Mouse (Mus musculus) ovary, postnatal 10 days (tissue): ENCODE data around the gene Cep152.

ENCODE experiments used
- DNase-seq: peaks from one replicate; pipeline ENCODE4 v3.0.0; 2022; ENCODE audit warnings: low spot score

The Cep152 gene

DNA sequence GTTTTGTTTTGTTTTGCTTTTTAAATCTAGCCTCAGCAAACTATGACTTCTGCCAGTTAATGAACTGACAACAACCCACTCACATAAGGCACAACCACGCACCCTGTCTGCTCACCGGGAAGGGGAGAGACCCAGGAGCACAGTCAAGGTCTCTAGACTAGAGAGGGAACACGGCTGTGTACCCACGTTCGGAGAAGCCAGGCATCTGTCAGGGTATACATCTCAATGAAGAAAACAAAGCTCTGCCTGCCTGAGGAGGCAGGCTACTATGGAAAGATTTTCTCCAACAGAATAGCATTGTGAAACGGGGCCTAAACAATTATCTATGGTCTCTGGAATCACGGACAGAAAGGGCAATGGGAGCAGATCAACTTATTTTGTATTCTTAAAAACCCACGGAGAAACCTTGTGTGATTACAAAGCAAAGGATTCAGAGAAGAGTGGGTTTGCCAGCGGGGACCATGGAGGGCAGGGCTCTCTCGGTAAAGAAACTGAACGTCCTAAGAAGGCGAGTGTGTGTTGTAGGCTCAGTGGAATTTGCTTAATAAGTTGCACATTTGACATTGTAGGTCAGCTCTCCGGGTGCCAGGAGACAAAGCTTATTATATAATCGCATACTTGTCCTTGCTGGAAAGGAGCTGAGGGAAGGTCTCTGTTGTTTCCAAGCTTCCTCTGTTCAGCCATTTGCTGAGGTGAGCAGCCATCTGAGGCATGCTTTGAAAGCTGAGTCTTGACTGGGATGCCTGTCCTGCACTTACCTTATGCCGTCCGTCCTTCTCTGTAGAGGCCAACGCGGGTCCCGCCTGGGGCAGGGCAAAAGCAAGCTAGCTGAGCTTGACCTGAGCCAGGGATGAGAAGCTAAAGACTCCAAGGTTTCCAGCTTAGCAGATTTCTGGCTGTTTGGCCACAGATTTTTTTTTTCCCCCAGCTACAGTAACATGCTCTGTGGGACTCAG is 66.0 kb downstream of the Cep152 start:
- no peak for DNase-seq

DNA sequence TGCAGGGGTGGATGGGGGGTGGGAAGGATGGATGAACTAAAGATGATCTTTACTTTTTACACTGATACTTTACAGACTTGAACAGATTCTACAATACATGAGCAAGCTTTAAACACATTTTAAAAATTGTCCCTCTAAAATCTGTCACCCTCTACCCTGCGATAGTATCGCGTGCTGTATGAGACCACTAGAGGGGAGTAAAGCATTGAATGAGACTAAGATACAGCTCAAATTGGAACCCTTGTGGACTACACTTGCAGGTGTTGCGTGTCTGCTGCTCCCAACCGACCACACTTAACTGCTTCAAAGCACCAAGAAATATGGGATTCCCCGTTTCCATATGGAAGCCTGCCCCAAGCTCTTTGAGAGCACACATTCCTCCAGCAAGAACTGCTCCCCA is 69.1 kb downstream of the Cep152 start:
- no peak for DNase-seq

DNA sequence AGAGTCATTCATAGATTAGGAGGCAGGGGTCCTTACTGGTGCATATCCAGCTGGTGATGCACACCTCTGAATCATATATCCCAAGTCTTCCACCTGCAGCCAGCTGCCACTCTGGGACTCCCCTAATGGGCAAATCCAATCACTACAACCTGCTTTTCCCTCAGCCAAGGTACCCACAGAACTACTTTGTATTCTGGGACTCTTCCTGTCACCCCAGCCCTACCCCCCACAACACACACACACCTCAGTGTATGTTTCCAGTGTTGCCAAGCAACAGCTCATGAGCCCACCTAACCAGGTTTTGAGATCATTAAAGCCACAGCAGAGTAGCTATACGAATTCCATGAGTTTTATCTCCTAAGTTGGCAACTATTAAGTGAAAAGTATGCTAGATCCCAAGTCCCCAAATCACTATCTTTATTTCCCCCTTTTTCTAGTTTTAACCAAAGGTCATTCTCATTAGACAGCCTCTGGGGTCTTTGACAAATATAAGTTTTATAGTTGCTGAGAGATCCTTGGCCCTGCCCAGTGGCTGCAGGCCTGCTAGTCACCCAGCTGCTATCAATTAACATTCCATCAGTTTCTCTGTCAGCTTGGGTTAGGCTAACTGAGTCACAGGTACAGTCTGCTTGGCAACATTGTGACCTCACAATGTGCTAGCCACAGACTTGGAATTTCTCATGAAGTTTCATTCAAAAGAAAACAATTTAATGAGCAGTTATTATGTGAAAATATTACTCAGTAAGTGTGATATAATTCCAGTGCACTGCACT is 75.9 kb downstream of the Cep152 start:
- no peak for DNase-seq

DNA sequence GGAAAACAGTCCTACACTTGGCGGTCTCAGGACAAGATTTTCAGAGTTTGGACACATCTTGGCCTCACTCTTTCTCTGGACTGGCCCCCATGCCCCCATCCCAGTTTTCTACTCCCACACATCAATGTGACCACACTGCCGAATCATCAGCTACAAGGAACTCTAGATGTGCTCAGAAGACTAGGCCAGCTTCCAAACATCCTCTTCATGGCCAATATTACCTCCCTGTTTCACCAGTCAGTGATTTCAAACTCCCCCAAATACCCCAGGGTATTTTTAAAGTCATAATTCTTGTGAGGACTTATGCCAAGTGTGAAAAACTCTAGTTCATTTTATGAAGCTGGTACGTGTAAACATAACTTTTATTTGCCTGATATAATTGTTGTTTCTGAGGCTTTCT is 79.9 kb downstream of the Cep152 start:
- no peak for DNase-seq

DNA sequence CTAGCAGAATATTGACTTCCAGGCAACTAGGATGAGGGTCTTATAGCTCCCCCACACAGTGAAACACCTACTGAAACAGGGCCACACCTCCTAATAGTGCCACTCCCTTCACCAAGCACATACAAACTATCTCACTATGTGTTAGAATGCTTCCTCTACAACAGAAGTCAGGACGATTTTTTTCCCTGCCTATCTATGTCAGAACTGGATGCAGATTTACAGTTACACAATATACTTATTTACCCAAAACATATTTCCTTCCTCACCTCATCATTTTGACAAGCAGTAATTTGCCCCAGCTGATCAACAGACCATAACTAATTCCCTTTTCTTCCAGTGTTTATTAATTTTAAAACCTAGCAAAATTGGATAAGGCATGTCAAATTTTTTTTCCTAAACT is 81.3 kb downstream of the Cep152 start:
- no peak for DNase-seq

DNA sequence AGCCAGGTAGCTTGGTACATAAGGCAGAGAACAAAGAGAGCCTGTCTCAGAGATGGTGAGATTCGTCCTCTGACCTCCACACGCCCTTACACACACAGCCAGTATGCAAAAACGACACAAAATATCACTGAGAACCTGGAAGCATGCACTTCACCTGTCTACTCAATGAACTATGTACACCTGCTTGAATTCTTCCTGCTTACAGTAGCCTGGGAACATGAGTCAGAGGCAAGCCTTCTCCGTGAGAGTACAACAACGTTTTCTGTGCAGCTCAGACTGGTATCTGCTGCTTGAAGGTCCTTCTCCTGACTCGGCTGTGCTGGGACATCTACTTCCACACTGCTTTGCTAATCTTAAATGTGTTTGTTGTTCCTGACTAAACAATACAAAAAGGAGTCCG is 83.5 kb downstream of the Cep152 start:
- no peak for DNase-seq

DNA sequence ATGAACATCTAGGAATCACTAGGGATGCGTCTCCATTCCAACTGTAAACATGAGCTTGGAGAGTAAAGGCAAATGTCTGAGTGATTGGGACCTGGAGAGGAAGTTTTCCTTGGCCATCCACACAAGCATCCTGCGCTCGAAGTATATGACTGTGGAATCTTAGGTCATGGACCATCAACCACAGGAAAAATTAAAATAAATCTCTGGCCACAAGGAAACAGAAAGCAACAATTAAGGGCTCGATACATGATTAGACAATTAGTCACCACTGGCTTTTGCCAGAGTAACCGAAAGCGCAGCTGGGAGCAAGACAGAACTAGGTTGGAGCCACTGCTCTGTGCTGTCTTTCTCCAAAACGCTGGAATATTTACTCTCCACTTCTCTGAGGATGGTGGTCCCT is 84.3 kb downstream of the Cep152 start:
- DNase-seq: no peak

DNA sequence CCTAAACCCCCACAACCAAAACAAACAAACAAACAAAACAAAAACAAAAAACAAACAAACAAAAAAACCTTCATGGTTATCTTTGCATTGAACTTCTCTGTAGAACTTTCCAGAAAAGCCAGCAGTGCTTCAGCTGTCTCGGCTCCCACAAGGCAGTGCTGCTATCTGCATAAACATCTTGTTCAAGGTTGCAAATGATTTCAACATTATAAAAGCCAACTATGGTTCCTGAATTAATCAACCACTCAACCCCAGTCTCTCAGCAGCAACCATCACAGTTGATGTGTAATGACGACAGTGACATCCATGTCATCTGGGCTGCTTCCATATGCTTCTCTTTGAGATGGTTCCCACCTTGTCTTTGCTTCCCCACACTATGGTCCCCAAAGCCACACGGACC is 85.3 kb downstream of the Cep152 start:
- no peak for DNase-seq

DNA sequence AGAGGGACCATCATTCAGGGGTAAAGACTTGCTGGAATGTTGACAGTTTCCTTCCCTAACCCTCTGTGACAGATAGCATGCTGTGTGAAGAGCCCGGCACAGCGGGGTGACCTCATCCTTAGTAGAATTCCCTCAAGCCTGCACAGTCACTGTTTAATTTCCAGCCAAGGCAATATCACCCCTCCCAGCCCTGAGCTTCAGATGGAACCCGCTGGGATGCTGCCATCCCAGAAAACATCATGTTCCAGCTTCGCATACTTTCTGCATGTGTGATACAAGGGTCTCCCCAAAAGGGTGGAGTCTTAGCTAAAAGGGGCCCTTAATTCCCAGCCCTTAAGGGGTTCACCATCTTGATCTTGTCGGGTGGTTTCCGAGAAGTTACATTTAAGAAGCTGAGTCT is 94.2 kb downstream of the Cep152 start:
- DNase-seq: no peak

DNA sequence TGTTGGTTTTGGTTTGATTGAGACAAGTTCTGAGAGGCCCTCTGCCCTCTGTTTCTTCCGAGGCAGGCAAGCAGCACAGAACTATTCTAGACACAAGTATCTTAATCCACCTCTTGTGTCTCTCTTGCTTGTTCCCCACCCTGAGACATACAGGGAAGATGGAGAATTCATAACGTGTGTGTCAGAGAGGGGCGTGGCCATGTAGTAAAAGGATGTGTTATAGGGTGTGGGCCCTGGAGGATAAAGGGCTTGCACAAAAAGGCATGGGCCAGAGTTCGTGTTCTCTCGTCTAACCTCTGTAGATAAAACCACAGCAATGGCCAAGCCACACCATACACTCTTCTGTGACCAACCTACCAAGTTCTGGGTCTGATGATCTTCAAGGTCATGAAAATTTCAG is 98.3 kb downstream of the Cep152 start:
- no peak for DNase-seq

DNA sequence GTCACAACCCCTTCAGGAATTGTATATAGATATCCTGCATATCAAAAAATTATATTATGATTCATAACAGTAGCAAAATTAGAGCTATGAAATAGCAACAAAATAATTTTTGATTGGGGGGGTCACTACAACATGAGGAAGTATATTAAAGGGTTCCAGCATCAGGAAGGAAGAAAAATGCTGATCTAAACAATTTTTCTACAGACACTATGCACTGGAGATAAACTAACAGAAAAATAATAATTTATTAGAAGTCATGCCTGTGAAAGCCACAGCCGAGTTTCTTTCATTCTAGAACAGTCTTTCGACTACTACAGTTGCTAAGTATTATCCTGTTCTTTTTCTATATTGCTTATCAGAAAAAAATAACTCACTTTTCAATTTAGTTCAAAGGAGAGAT is 99.4 kb downstream of the Cep152 start:
- no peak for DNase-seq

DNA sequence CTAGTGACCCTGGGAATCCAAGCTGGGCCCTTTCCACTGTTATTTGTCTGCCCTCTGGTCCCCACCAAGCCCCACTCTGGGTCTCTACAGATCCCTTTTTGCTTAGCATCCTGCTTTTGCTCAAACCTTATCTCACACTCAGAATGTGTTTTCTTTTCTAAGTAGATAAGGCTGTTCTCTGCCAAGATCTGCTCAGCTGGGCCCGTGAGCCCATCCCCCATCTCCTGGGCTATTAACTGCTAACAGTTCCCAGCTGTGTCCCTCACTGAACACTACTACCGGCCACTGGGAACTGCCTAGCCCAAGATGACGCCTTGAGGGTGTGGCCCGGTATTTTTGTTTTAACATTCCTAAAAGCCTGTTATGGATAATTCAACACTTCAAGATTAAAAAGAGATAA is 108.3 kb downstream of the Cep152 start:
- DNase-seq: no peak

DNA sequence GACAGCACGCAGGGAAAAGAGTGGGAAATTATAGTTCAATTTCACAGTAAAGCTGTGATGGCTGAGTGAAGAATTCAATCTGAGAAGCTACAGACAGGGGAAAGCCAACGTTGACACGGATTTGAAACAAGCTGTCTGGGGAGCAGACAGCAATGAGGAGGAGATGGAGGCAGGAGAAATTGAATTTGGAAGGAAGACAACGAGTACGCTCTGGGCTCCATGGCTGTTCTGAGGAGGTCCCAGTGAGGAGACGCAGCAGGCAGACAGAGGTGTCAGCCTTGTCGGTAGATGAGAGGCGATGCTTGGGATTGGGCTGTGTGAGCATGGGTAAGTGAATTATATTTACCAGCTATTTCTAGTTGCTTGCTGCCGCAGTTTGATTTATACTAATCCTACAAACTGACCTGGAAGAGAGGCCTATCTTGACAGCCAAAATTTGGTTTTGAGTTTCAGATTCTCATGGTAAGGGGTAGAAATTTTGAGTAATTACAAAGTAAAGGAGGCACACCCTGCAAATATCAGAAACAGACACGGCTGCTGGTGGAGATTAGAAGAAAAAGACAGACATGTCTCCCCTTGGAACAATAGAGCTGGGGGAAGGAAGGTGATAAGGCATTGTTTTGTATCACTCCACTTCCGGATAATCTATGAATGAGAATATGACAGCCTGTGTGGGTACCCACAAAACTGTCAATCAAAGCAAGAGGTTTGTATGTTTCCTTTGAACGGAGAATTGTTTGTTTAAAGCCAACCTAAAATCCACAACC is 109.4 kb downstream of the Cep152 start:
- DNase-seq: no peak

DNA sequence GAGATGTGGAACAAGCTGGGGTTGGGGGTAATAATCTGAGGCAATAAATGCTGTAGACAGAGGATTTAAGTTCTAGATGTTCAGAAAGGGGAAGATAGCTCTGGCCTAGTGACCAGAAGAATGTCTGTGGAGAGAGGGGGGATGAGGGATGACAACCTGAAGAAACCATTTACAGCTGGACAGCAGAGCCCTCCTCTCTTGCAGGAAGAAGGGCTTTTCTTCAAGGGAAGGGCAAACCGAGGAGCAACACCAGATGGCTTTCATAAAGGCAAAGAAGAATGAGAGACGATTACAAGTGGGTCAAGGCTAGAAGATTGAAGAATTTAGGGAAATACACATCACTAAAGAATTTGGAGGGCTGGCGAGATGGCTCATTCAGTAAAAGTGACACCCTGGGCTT is 110.5 kb downstream of the Cep152 start:
- DNase-seq: no peak
